Mouse (Mus musculus) ES-CJ7 (cell line): ENCODE measurements around the gene Syk.
A peak's percentile ranks its signal among the peaks of the same experiment; 100 is the strongest.

Experiments used
- DNase-seq: peaks from one replicate; pipeline ENCODE4 v3.0.0; 2011; ENCODE audit warnings: low read depth, low spot score

The Syk gene

GRCm38 (mm10) chr13:52582878-52583661 is at the start of gene Syk:
Gene Syk, plus strand, starts transcription at chr13:52583173.
- peak; percentile 66 for DNase-seq

- no peak for DNase-seq
Observed at GRCm38 (mm10) chr13:52533644-52534043, 49.3 kb upstream of the Syk start.

- DNase-seq = peak; percentile 76
Observed at GRCm38 (mm10) chr13:52535542-52535941, 47.4 kb upstream of the Syk start.

DNA sequence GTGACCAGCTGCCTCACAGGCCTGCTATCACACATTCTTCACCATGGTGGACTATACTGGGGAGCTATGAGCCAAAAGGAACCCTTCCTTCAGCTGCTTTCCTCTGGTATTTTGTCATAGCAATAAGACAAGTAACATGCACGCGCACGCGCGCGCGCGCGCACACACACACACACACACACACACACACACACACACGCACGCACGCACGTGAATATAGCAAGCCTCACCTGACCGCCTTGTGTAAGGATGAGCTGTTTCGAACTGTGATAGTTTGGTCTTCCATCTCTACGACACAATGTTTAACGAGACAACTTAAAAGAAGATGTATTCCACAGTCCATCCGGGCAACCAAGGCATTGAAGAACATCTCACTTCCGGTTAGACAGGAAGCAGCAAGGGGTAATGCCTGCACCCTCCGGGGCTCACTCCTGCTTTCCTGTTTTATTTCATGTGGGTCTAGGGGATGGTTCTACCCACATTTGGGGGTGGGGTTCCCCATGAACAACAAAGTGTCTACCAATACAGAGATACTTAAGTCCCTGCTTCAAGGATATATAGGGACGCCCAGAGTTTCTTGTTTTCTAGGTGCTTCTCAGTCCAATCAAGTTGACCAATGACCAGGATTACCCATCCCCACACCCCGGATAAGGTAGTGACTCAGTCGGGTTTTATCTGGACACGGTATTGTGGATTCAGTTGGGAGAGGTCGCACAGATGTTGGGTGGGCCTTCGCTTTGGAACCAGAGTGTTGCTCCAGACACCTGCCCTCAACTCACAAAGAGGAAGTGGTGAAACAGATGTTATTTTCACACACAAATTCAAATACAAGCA is 45.0 kb upstream of the Syk start:
- DNase-seq = no peak

GRCm38 (mm10) chr13:52538588-52539116 is 44.3 kb upstream of the Syk start:
- DNase-seq = peak; percentile 56

- DNase-seq = no peak
Observed at GRCm38 (mm10) chr13:52539461-52539860, 43.5 kb upstream of the Syk start.

DNA sequence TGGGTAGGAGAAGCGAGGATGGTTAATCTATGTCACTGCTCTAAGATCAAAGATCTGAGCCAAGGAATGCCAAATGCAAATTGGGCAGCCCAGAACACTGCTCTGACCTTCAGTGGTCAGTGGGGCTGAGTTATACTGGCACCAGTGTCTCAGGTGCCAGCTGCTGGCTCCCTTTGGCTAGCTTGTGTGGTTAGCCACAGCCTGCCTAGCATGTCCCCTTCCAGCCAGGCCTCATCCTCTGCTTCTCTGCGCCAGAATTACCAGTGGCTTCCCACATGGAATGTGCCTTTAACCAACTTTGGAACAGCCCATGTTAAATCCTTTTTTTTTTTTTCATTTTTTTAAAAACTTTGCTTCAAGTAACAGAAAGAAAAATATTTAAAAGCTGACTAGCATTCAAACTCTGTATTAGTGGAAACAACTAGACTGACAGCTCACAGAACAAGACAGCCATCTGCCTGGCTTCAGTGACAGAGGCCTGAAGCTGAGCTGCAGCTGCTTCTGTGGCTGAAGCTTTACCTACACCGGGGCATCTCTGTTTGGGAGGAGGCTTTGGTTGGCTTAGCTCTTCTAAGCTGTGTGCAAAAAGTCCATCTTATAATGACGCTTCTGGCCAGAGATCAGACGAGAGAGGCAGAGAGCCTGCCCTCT is 41.5 kb upstream of the Syk start:
- no peak for DNase-seq

- no peak for DNase-seq
Observed at GRCm38 (mm10) chr13:52542036-52542526, 40.9 kb upstream of the Syk start.

DNA sequence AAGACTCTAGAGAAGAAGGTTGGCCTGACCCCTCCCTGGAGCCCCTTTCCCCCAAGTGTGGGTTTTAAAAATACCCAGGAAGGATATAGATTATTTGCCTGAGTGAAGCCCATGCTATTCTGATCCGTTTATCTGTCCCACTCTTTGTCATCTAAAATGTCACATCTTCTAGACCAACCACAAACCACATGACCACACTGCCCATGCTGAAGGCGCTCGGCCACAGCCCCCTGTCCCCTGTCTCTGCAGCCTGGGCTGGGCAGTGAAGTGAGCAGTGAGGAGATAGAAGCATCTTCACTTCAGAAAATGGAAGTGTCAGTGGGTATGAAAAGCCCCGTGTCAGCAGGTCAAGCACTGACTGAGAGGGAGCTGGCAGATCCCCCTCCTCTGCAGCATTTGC is 40.3 kb upstream of the Syk start:
- DNase-seq = no peak

GRCm38 (mm10) chr13:52546288-52546687 is 36.7 kb upstream of the Syk start:
- DNase-seq = no peak

DNA sequence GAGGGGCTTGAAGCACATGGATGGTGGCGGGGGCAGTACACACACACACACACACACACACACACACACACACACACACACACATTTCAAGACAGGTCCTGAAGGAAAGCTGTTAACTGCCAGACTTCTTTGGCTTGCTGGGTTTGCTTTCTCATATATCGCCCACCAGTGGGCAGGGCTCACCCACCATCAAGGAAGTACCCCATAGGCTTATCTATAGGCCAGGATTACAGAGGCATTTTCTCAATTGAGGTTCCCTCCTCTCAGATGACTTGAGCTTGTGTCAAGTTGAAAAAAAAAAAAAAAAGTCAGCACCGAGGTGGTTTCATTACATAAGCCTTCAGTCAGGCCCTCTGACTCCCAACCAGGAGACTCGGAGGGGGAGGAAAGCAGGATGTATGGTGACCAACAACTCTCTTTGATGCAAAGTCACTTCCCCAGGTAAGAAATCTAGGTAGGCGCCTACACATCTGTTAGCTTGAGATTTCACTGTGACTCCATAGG is 32.2 kb upstream of the Syk start:
- no peak for DNase-seq

GRCm38 (mm10) chr13:52551275-52551674 is 31.7 kb upstream of the Syk start:
- DNase-seq = no peak

DNA sequence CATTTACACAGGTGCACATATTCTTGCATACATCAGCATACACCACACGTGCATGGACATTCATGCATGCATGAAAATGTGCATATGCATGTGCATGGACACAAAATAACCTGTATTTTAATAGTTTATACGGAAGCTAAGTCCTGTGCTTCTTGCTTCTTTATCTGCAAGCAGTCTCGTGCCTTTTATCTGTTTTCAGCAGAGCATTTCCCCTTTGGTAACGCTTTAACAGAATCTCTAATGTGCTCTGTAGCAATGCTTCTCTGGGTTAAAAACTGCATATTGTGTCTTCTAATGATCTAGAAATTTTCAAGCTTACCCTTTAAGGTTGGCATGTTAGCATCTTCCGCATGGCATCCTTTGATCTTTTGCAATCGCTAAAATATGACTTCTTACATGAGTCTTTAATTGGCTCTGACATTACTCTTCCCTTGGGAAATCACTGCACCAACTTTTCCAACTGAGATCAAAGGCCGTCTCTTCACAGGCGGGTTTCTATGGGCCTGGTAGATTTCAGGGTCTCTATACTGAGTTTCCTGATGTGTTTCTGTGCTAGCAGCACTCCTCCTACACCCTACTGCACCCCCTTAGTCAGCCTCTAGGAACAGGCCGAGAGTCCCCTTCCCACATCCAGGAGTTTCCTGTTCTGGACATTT is 30.0 kb upstream of the Syk start:
- no peak for DNase-seq

- DNase-seq = no peak
Observed at GRCm38 (mm10) chr13:52554722-52555121, 28.3 kb upstream of the Syk start.

- DNase-seq = no peak
Observed at GRCm38 (mm10) chr13:52557421-52557820, 25.6 kb upstream of the Syk start.

- no peak for DNase-seq
Observed at GRCm38 (mm10) chr13:52561367-52562165, 21.4 kb upstream of the Syk start.

DNA sequence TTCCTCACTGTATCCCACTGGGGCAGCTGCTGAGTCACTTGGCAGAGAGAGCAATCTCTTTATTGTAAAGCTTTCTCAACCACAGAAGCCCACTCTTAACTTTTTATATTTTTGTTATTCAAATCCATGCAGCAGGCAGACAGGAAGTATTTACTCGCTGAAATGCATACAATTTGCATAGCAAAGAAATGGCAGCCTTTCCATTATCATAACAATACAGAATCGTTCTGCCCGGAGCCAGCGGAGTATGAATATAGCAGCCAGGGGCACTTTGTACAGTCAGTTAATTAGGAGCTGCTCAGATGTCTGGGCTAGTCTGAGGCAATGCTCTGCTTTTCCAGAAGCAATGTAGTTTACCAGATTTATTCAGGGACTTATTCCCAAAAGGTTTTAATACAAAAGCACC is 20.8 kb upstream of the Syk start:
- DNase-seq = peak; percentile 90

- peak; percentile 73 for DNase-seq
Observed at GRCm38 (mm10) chr13:52565103-52565739, 17.8 kb upstream of the Syk start.

DNA sequence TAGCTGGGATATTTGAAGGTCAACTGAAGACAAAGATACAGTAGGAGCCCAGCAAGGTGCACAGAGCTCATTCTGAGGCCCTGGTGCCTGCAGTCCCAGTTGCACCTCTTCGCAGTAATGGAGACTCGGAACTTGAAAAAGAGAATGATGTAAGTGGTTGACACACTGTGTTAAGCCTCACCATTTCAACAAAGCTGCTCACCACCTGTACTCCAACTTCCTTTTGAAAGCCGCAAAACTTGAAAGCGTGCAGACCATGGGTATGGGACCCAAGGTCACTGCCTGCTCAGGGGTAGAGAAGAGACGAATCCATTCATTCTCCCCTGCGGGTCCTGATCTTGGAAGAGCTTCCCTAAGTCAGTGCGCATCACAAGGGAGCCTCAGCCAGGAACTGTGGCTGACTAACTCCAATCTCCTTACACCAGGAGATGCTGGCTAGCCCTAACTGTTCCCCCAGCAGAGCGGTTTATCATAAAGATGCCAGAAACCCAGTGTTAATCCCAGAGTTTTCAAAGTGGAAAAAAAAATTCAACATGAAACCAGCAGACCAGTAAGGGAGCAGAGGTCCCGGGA is 16.7 kb upstream of the Syk start:
- DNase-seq = no peak
